Mouse (Mus musculus) liver, embryonic 14.5 days (tissue): ENCODE measurements around the gene Fam198a.

Source experiments
- CTCF ChIP-seq: IDR thresholded peaks from 2 replicates; pipeline ENCODE4 v1.5.1; 2016; ENCODE audit warnings: antibody characterized with exemption, low read depth, control low read depth
- EP300 ChIP-seq: IDR thresholded peaks from 2 replicates; pipeline ENCODE4 v1.6.1; 2016; ENCODE audit warnings: antibody characterized with exemption, low read depth

DNA sequence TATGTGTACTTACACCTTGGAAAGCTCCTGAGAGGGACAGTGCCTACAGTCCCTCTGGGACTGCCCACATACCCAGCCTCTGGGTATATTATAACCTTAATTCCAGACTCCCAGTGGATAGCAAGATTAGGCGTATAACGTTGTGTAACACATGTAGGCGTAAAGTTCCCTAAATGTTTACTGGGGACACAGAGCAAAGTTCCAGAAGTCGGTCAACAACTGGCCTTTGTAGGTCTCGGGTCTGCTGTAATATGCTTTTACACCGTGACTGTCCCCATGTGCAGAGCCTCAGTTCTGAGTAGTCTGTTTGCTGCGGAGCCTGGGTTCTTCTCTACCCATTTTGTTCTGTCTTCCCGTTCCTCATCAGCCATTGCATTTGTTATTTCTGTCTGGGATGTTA, 27.3 kb upstream of the Fam198a start:
- TF ChIP-seq EP300 (0 out of 2 replicates have a peak, but pooled peaks have one; percentile 19), CTCF (no peak)
